8 mouse cellular contexts compared by ENCODE assay signal in genomic region chr13:94306968-94307289, GRCm38 (mm10). TPM values are rescaled to one million over a fixed set of nuclear protein-coding genes. Genes with fewer than 3 reads are reported as not detected.
A peak's percentile ranks its signal among the peaks of the same experiment; 100 is the strongest.
DNase-seq lines count a peak whose midpoint lies in the region; ATAC-seq lines count a peak whose summit lies in the region.

No protein-coding gene starts in this region.

- no peaks in the 10 kb centered on the region for H3K4me1 ChIP-seq in kidney, embryonic 14.5 days (ENCODE audit: control insufficient read depth, insufficient read depth, low read length)
- peaks cover 16% of the 10 kb centered on the region; the same call in 1 of the 2 replicates for H3K4me1 ChIP-seq in embryonic facial prominence, embryonic 15.5 days
- no peaks in the 10 kb centered on the region for H3K4me1 ChIP-seq in intestine, embryonic 16.5 days (ENCODE audit: control insufficient read depth, insufficient read depth, low read length)
- peaks cover 4% of the 10 kb centered on the region; the same call in 1 of the 2 replicates for H3K4me1 ChIP-seq in midbrain, embryonic 16.5 days (ENCODE audit: control insufficient read depth, insufficient read depth, low read length)

- H3K9ac ChIP-seq in kidney, embryonic 14.5 days (ENCODE audit: low read depth, low read length), result peak overlapping the region; percentile 36; the same call in 1 of the 2 replicates
- 0 out of 2 replicates have a peak overlapping the region, but pooled peaks have one; percentile 18 for H3K9ac ChIP-seq in embryonic facial prominence, embryonic 15.5 days
- H3K9ac ChIP-seq in intestine, embryonic 16.5 days (ENCODE audit: low read depth, low read length), result peak overlapping the region; percentile 51; the same call in 1 of the 2 replicates
- H3K9ac ChIP-seq in midbrain, embryonic 16.5 days (ENCODE audit: low read depth, low read length), result no peak overlapping the region

- ATAC-seq in kidney, embryonic 14.5 days (ENCODE audit: low FRiP score, low TSS enrichment), result peak; percentile 49
- ATAC-seq in embryonic facial prominence, embryonic 15.5 days (ENCODE audit: insufficient number of reproducible peaks, low FRiP score, low TSS enrichment, low read depth), result no peak; the same call in 1 of the 2 replicates
- ATAC-seq in intestine, embryonic 16.5 days, result 0 out of 2 replicates have a peak, but pooled peaks have one; percentile 62
- ATAC-seq in midbrain, embryonic 16.5 days, result peak; percentile 66
- ATAC-seq in activated CD4-positive, CD25-positive, alpha-beta regulatory T cell, adult 4 months, result no peak

- H3K4me3 ChIP-seq in kidney, embryonic 14.5 days (ENCODE audit: low read length), result peak overlapping the region; percentile 24
- H3K4me3 ChIP-seq in embryonic facial prominence, embryonic 15.5 days (replicated peaks), result peak overlapping the region; percentile 24
- H3K4me3 ChIP-seq in intestine, embryonic 16.5 days (ENCODE audit: low read length), result peak overlapping the region; percentile 22
- H3K4me3 ChIP-seq in midbrain, embryonic 16.5 days (ENCODE audit: low read depth, low read length), result no peak overlapping the region; the same call in 1 of the 2 replicates

- peak overlapping the region; percentile 43 for H3K4me2 ChIP-seq in kidney, embryonic 14.5 days (replicated peaks; ENCODE audit: low read depth, low read length)
- peak overlapping the region; percentile 44 for H3K4me2 ChIP-seq in embryonic facial prominence, embryonic 15.5 days (replicated peaks)
- peak overlapping the region; percentile 45 for H3K4me2 ChIP-seq in intestine, embryonic 16.5 days (ENCODE audit: low read depth, low read length)
- H3K4me2 ChIP-seq in midbrain, embryonic 16.5 days (ENCODE audit: low read length), result peak overlapping the region; percentile 44

- no peak overlapping the region for H3K27ac ChIP-seq in kidney, embryonic 14.5 days (ENCODE audit: low read depth, low read length)
- no peak overlapping the region for H3K27ac ChIP-seq in embryonic facial prominence, embryonic 15.5 days (replicated peaks)
- no peak overlapping the region for H3K27ac ChIP-seq in intestine, embryonic 16.5 days (ENCODE audit: low read length)
- H3K27ac ChIP-seq in midbrain, embryonic 16.5 days (ENCODE audit: low read length), result no peak overlapping the region

- H3K36me3 ChIP-seq in kidney, embryonic 14.5 days (ENCODE audit: control insufficient read depth, insufficient read depth, low read length), result no peaks in the 10 kb centered on the region
- H3K36me3 ChIP-seq in embryonic facial prominence, embryonic 15.5 days, result no peaks in the 10 kb centered on the region
- no peaks in the 10 kb centered on the region for H3K36me3 ChIP-seq in intestine, embryonic 16.5 days (ENCODE audit: control insufficient read depth, insufficient read depth, low read length)
- no peaks in the 10 kb centered on the region for H3K36me3 ChIP-seq in midbrain, embryonic 16.5 days (ENCODE audit: control insufficient read depth, insufficient read depth, low read length)

- DNase-seq in kidney, postnatal 10 days, result no peak
- DNase-seq in thymus, postnatal 36 days, result no peak
- DNase-seq in ovary, postnatal 36 days (ENCODE audit: low spot score), result no peak

- H3K27me3 ChIP-seq in kidney, embryonic 14.5 days (ENCODE audit: control insufficient read depth, insufficient read depth, low read length), result no peaks in the 10 kb centered on the region
- H3K27me3 ChIP-seq in embryonic facial prominence, embryonic 15.5 days, result no peaks in the 10 kb centered on the region
- no peaks in the 10 kb centered on the region for H3K27me3 ChIP-seq in intestine, embryonic 16.5 days (replicated peaks; ENCODE audit: control insufficient read depth, insufficient read depth, low read length)
- no peaks in the 10 kb centered on the region for H3K27me3 ChIP-seq in midbrain, embryonic 16.5 days (ENCODE audit: control insufficient read depth, insufficient read depth, low read depth, low read length)

- no peaks in the 10 kb centered on the region for H3K9me3 ChIP-seq in kidney, embryonic 14.5 days (ENCODE audit: control insufficient read depth, low read length)
- H3K9me3 ChIP-seq in embryonic facial prominence, embryonic 15.5 days (replicated peaks), result no peaks in the 10 kb centered on the region
- H3K9me3 ChIP-seq in intestine, embryonic 16.5 days (ENCODE audit: control insufficient read depth, low read length), result no peaks in the 10 kb centered on the region
- H3K9me3 ChIP-seq in midbrain, embryonic 16.5 days (replicated peaks; ENCODE audit: control insufficient read depth, low read length, poor library complexity, severe bottlenecking), result no peaks in the 10 kb centered on the region

- WGBS in kidney, embryonic 14.5 days, result 16% methylated on average over 5 of the region's 5 CpGs
- WGBS in embryonic facial prominence, embryonic 15.5 days, result 20% methylated on average over 5 of the region's 5 CpGs
- 21% methylated on average over 5 of the region's 5 CpGs for WGBS in intestine, embryonic 16.5 days
- WGBS in midbrain, embryonic 16.5 days, result 25% methylated on average over 5 of the region's 5 CpGs

RNA-seq across cellular contexts. Expression of gene Scamp1, which starts 21.3 kb away (rescaled TPM):
- polyA plus RNA-seq in kidney, embryonic 14.5 days (2014; fragmentation: Nextera tagmentation; extraction: Ambion mirVana), result 17.7 and 34.4 TPM in 2 replicates
- polyA plus RNA-seq in embryonic facial prominence, embryonic 15.5 days (2015; fragmentation: Nextera tagmentation; extraction: Ambion mirVana), result 35.8 and 36.7 TPM in 2 replicates
- 26.9 and 29.1 TPM in 2 replicates for polyA plus RNA-seq in intestine, embryonic 16.5 days (2015; fragmentation: Nextera tagmentation; extraction: Ambion mirVana)
- polyA plus RNA-seq in midbrain, embryonic 16.5 days (2015; fragmentation: Nextera tagmentation; extraction: Ambion mirVana), result 206 and 219 TPM in 2 replicates
- polyA plus RNA-seq in activated CD4-positive, CD25-positive, alpha-beta regulatory T cell, adult 4 months (2017; shearing (Covaris generic)), result 1 to 10 TPM; 1.4 to 2.0 TPM

RNA-seq across cellular contexts. Expression of gene Ap3b1, which starts 51.8 kb away (rescaled TPM):
- polyA plus RNA-seq in kidney, embryonic 14.5 days (2014; fragmentation: Nextera tagmentation; extraction: Ambion mirVana), result 28.6 and 51.4 TPM in 2 replicates
- polyA plus RNA-seq in embryonic facial prominence, embryonic 15.5 days (2015; fragmentation: Nextera tagmentation; extraction: Ambion mirVana), result 42.8 and 43.8 TPM in 2 replicates
- 48.9 and 50.7 TPM in 2 replicates for polyA plus RNA-seq in intestine, embryonic 16.5 days (2015; fragmentation: Nextera tagmentation; extraction: Ambion mirVana)
- 27.2 and 28.7 TPM in 2 replicates for polyA plus RNA-seq in midbrain, embryonic 16.5 days (2015; fragmentation: Nextera tagmentation; extraction: Ambion mirVana)
- polyA plus RNA-seq in activated CD4-positive, CD25-positive, alpha-beta regulatory T cell, adult 4 months (2017; shearing (Covaris generic)), result 10 to 100 TPM; 32.9 to 45.2 TPM

Comparison
In these comparisons a context has a peak if more than half of its experiments do, and no peak if none do; other contexts are left out.
1. ATAC-seq: peak in kidney, embryonic 14.5 days (single experiment), intestine, embryonic 16.5 days (single experiment) and midbrain, embryonic 16.5 days (single experiment); none in embryonic facial prominence, embryonic 15.5 days (single experiment) and activated CD4-positive, CD25-positive, alpha-beta regulatory T cell, adult 4 months (single experiment).
2. Peak in every context shown above with its lines, with median percentiles within 50 percentile points of each other: H3K4me2 ChIP-seq.